Comparison of ENCODE assay signal across 9 mouse cellular contexts in the genomic region with DNA sequence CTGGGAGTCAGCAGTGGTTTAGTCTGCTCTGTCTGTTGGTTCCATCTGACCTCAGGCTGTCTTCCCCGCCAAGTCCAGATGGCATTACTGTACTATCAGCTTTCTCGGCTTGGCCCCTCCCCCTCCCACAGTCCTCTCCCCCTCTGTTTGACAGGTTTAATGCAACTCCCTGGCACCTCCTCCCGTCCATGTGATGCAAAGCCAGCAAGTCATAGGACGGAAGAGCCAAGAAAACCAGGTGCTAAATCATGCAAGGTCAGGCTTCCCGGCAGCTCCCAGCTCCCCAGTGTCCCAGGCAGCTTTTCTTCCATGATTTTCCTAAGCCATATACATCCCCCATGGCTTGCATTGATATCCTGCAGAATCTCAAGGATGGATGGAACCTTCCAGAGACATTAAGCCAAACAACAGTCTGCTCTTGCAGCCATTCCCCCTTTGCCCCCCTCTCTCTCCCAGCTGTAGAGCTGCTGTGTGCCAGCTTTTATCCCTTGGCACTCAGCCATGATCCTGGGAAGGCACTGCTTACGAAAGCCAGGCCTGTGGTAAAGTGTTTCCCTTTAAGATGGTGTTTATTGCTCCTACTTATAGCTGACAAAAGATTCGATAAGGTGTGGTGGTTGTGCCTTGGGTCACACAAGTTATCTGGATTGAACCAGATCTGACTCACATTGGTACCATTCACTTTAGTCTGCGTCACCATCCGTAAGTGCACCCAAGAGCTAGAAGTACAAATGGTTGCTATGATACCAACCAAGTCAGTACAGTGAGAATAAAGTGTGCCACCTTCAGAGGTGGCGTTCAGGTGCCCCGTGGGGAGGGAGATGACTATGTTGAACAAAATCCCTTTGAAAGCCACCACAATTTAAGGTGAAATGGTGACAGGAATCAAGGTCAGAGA. TPM values are rescaled to one million over a fixed set of nuclear protein-coding genes. Genes with fewer than 3 reads are reported as not detected.
DNase-seq lines count a peak whose midpoint lies in the region; ATAC-seq and TF ChIP-seq lines count a peak whose summit lies in the region.
"Had no signal": no experiment of that assay in that cellular context is flagged by ENCODE, and none has a peak within 500 bp of the region (broad histone marks: within the 10 kb centered on the region; RNA-seq: fewer than 3 reads in every experiment).

No protein-coding gene starts in this region.

- peak; percentile 40 to 46 for DNase-seq in layer of hippocampus, postnatal 14 days (ENCODE audit: low spot score in 2 of 2)
- DNase-seq in layer of hippocampus, adult 9-10 months (ENCODE audit: low spot score), result no peak
- peak; percentile 37 for DNase-seq in adrenal gland, adult 8-10 months
- peak; percentile 68 for DNase-seq in mesoderm, embryonic 11.5 days (ENCODE audit: low read depth, low spot score)
- peak; percentile 72 for DNase-seq in thymus, adult 2 months

- 40% methylated on average over 11 of the region's 11 CpGs for WGBS in embryonic facial prominence, embryonic 13.5 days
- 39% methylated on average over 11 of the region's 11 CpGs for WGBS in heart, embryonic 11.5 days (ENCODE audit: insufficient replicate concordance)
- 44% methylated on average over 11 of the region's 11 CpGs for WGBS in kidney, embryonic 15.5 days
- whole genome bisulfite sequencing in thymus, adult 2 months, result 88% methylated on average over 11 of the region's 11 CpGs

- H3K27ac ChIP-seq in embryonic facial prominence, embryonic 13.5 days, result peak overlapping the region; percentile 39; the same call in 1 of the 2 replicates
- peak overlapping the region; percentile 57 for H3K27ac ChIP-seq in heart, embryonic 11.5 days (ENCODE audit: low read depth, low read length)
- H3K27ac ChIP-seq in kidney, embryonic 15.5 days, result peak overlapping the region; percentile 30; the same call in 1 of the 2 replicates
- H3K27ac ChIP-seq in thymus, adult 2 months (ENCODE audit: control insufficient read depth, insufficient read depth, low read length), result no peak overlapping the region
- H3K27ac ChIP-seq: liver, embryonic 14.5 days had no signal

- no peaks in the 10 kb centered on the region for H3K36me3 ChIP-seq in embryonic facial prominence, embryonic 13.5 days
- H3K36me3 ChIP-seq in heart, embryonic 11.5 days (ENCODE audit: control insufficient read depth, insufficient read depth, low read length), result no peaks in the 10 kb centered on the region
- H3K36me3 ChIP-seq in kidney, embryonic 15.5 days, result no peaks in the 10 kb centered on the region
- no peaks in the 10 kb centered on the region for H3K36me3 ChIP-seq in thymus, adult 2 months (ENCODE audit: control insufficient read depth, insufficient read depth, low read length)

- H3K27me3 ChIP-seq in embryonic facial prominence, embryonic 13.5 days, result no peaks in the 10 kb centered on the region
- H3K27me3 ChIP-seq in heart, embryonic 11.5 days (ENCODE audit: control insufficient read depth, insufficient read depth, low read length), result no peaks in the 10 kb centered on the region; the same call in 1 of the 2 replicates
- no peaks in the 10 kb centered on the region for H3K27me3 ChIP-seq in kidney, embryonic 15.5 days
- no peaks in the 10 kb centered on the region for H3K27me3 ChIP-seq in thymus, adult 2 months (ENCODE audit: control insufficient read depth, insufficient read depth, low read length)

- peaks cover 30% of the 10 kb centered on the region for H3K4me1 ChIP-seq in embryonic facial prominence, embryonic 13.5 days
- H3K4me1 ChIP-seq in heart, embryonic 11.5 days (ENCODE audit: control insufficient read depth, insufficient read depth, low read length), result peaks cover 18% of the 10 kb centered on the region
- peaks cover 26% of the 10 kb centered on the region for H3K4me1 ChIP-seq in kidney, embryonic 15.5 days
- peaks cover 8% of the 10 kb centered on the region for H3K4me1 ChIP-seq in thymus, adult 2 months (replicated peaks; ENCODE audit: control insufficient read depth, insufficient read depth, low read length)

- no peak for TF ChIP-seq CTCF in thymus, adult 2 months (IDR thresholded peaks at IDR 0.05; ENCODE audit: borderline replicate concordance, control insufficient read depth, extremely low read depth, insufficient read depth, low read length, poor library complexity)

- peak overlapping the region; percentile 5; the same call in 1 of the 2 replicates for H3K4me2 ChIP-seq in embryonic facial prominence, embryonic 13.5 days
- H3K4me2 ChIP-seq in heart, embryonic 11.5 days, result peak overlapping the region; percentile 16
- H3K4me2 ChIP-seq in kidney, embryonic 15.5 days, result 0 out of 2 replicates have a peak overlapping the region, but pooled peaks have one; percentile 4

- H3K9ac ChIP-seq in embryonic facial prominence, embryonic 13.5 days, result 0 out of 2 replicates have a peak overlapping the region, but pooled peaks have one; percentile 3
- 0 out of 2 replicates have a peak overlapping the region, but pooled peaks have one; percentile 16 for H3K9ac ChIP-seq in heart, embryonic 11.5 days (ENCODE audit: low read depth, low read length)
- H3K9ac ChIP-seq in kidney, embryonic 15.5 days, result no peak overlapping the region
- H3K9ac ChIP-seq: liver, embryonic 14.5 days had no signal

- H3K4me3 ChIP-seq in embryonic facial prominence, embryonic 13.5 days, result no peak overlapping the region
- H3K4me3 ChIP-seq in heart, embryonic 11.5 days (ENCODE audit: low read depth, low read length), result no peak overlapping the region
- H3K4me3 ChIP-seq in kidney, embryonic 15.5 days (replicated peaks), result no peak overlapping the region
- no peak overlapping the region for H3K4me3 ChIP-seq in thymus, adult 2 months (ENCODE audit: control insufficient read depth, insufficient read depth, low read length)

- 0 out of 2 replicates have a peak, but pooled peaks have one; percentile 3 for ATAC-seq in embryonic facial prominence, embryonic 13.5 days (ENCODE audit: insufficient number of reproducible peaks, insufficient read depth, low FRiP score, low TSS enrichment, low read depth)
- ATAC-seq in heart, embryonic 11.5 days (replicated peaks; ENCODE audit: insufficient number of reproducible peaks, low FRiP score, low TSS enrichment), result no peak
- ATAC-seq in kidney, embryonic 15.5 days (replicated peaks; ENCODE audit: low FRiP score), result peak; percentile 76

- TF ChIP-seq POLR2A in thymus, adult 2 months (IDR thresholded peaks at IDR 0.05; ENCODE audit: control insufficient read depth, extremely low read depth, insufficient read depth, low read length, poor library complexity), result no peak

- no peaks in the 10 kb centered on the region for H3K9me3 ChIP-seq in embryonic facial prominence, embryonic 13.5 days
- H3K9me3 ChIP-seq in heart, embryonic 11.5 days (replicated peaks; ENCODE audit: control insufficient read depth, low read length), result no peaks in the 10 kb centered on the region
- H3K9me3 ChIP-seq in kidney, embryonic 15.5 days (replicated peaks), result no peaks in the 10 kb centered on the region

RNA-seq across cellular contexts. Expression of a gene that starts 29.3 kb away (rescaled TPM):
- total RNA-seq in layer of hippocampus, postnatal 14 days (2021), result 10 to 100 TPM; 19.5 to 21.4 TPM
- total RNA-seq in adrenal gland, adult 8-10 months (2022), result under 1 TPM; 0.29 to 0.59 (median 0.46) TPM
- polyA plus RNA-seq in embryonic facial prominence, embryonic 13.5 days (2015; fragmentation: Nextera tagmentation; extraction: Ambion mirVana), result 0.61 and 1.2 TPM in 2 replicates
- 5.3 and 6.1 TPM in 2 replicates for polyA plus RNA-seq in heart, embryonic 11.5 days (2014; fragmentation: Nextera tagmentation; extraction: Ambion mirVana)
- polyA plus RNA-seq in kidney, embryonic 15.5 days (2015; fragmentation: Nextera tagmentation; extraction: Ambion mirVana), result 1.9 and 2.4 TPM in 2 replicates
- 1.8 and 2.2 TPM in 2 replicates for polyA plus RNA-seq in thymus, adult 2 months (2012; rRNA removed)

RNA-seq across cellular contexts. Expression of a gene that starts 40.5 kb away (rescaled TPM):
- total RNA-seq in layer of hippocampus, postnatal 14 days (2021), result under 1 TPM; 0.51 to 0.69 TPM
- total RNA-seq in adrenal gland, adult 8-10 months (2022), result 1 to 10 TPM; 3.7 to 9.4 (median 6.6) TPM
- polyA plus RNA-seq in embryonic facial prominence, embryonic 13.5 days (2015; fragmentation: Nextera tagmentation; extraction: Ambion mirVana), result 0.63 TPM in 1 of 2 replicates, not detected in the other
- not detected in 2 replicates for polyA plus RNA-seq in heart, embryonic 11.5 days (2014; fragmentation: Nextera tagmentation; extraction: Ambion mirVana)
- 0.44 and 0.51 TPM in 2 replicates for polyA plus RNA-seq in kidney, embryonic 15.5 days (2015; fragmentation: Nextera tagmentation; extraction: Ambion mirVana)
- 0.35 and 0.55 TPM in 2 replicates for polyA plus RNA-seq in thymus, adult 2 months (2012; rRNA removed)

RNA-seq across cellular contexts. Expression of a gene that starts 40.9 kb away (rescaled TPM):
- total RNA-seq in layer of hippocampus, postnatal 14 days (2021), result 1 to 10 TPM; 4.6 to 6.8 TPM
- 10 to 100 TPM; 47.3 to 58.1 (median 49.5) TPM for total RNA-seq in adrenal gland, adult 8-10 months (2022)
- polyA plus RNA-seq in embryonic facial prominence, embryonic 13.5 days (2015; fragmentation: Nextera tagmentation; extraction: Ambion mirVana), result 28.3 and 32.2 TPM in 2 replicates
- 26.6 and 27.1 TPM in 2 replicates for polyA plus RNA-seq in heart, embryonic 11.5 days (2014; fragmentation: Nextera tagmentation; extraction: Ambion mirVana)
- polyA plus RNA-seq in kidney, embryonic 15.5 days (2015; fragmentation: Nextera tagmentation; extraction: Ambion mirVana), result 41.6 and 44.1 TPM in 2 replicates
- polyA plus RNA-seq in thymus, adult 2 months (2012; rRNA removed), result 20.1 and 21.8 TPM in 2 replicates

RNA-seq across cellular contexts. Expression of a gene that starts 47.8 kb away (rescaled TPM):
- total RNA-seq in layer of hippocampus, postnatal 14 days (2021), result 10 to 100 TPM; 22.0 to 23.4 TPM
- total RNA-seq in adrenal gland, adult 8-10 months (2022), result 10 to 100 TPM; 15.6 to 33.1 (median 20.5) TPM
- polyA plus RNA-seq in embryonic facial prominence, embryonic 13.5 days (2015; fragmentation: Nextera tagmentation; extraction: Ambion mirVana), result 5.0 and 6.4 TPM in 2 replicates
- polyA plus RNA-seq in heart, embryonic 11.5 days (2014; fragmentation: Nextera tagmentation; extraction: Ambion mirVana), result 3.9 and 4.0 TPM in 2 replicates
- 6.6 and 6.8 TPM in 2 replicates for polyA plus RNA-seq in kidney, embryonic 15.5 days (2015; fragmentation: Nextera tagmentation; extraction: Ambion mirVana)
- polyA plus RNA-seq in thymus, adult 2 months (2012; rRNA removed), result 3.4 and 3.7 TPM in 2 replicates
